ENCODE assay signal across 9 mouse cellular contexts in the genomic region with DNA sequence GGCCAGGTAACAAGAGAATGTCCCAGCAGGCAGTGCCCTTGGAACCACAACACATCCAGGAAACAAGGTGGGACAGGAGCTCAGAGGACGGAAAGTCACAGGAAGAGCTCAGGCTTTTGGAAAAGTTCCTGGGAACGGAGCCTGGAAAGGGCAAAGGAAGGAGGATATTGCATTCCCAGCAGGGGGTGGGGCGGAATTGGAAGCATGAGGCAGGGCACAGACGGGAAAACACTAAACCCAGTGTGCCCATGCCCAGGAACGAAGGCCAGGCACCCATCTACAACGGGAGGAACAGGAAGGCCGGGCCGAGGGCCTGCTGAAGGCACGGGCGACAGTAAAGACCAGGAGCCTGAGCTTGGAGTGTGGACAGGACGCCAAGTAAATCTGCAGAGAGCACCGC.
DNase-seq lines count a peak whose midpoint lies in the region; ATAC-seq and TF ChIP-seq lines count a peak whose summit lies in the region.
"Had no signal": no experiment of that assay in that cellular context is flagged by ENCODE, and none has a peak within 500 bp of the region (broad histone marks: within the 10 kb centered on the region; RNA-seq: fewer than 3 reads in every experiment).

No protein-coding gene starts in this region.

- WGBS in midbrain, postnatal 0 days, result 67% methylated on average over 12 of the region's 12 CpGs

- H3K9ac ChIP-seq in ES-E14 (ENCODE audit: insufficient read depth, low read depth, low read length, poor library complexity, severe bottlenecking), result peak overlapping the region; percentile 55
- no peak overlapping the region for H3K9ac ChIP-seq in midbrain, postnatal 0 days (replicated peaks; ENCODE audit: low read length, poor library complexity, severe bottlenecking)
- H3K9ac ChIP-seq: liver, embryonic 15.5 days had no signal

- no peak for TF ChIP-seq CTCF in midbrain, postnatal 0 days (IDR thresholded peaks at IDR 0.05)

- no peak for ATAC-seq in midbrain, postnatal 0 days (ENCODE audit: low FRiP score)

- DNase-seq in ES-E14 (ENCODE audit: low read depth, low spot score), result no peak
- peak; percentile 77 for DNase-seq in adrenal gland, postnatal 14 days
- peak; percentile 65 for DNase-seq in gastrocnemius, postnatal 25 days
- DNase-seq in kidney, postnatal 25 days, result peak; percentile 81 to 87
- DNase-seq in c-Kit-positive CD71-positive TER-119-positive erythroid progenitor cells, embryonic 14.5 days (ENCODE audit: low spot score), result no peak
- no peak for DNase-seq in midbrain, postnatal 0 days (ENCODE audit: low spot score)
- DNase-seq in left cerebral cortex, adult 9 months (ENCODE audit: low spot score in 2 of 2), result no peak
- no peak for DNase-seq in layer of hippocampus, adult 8-10 months (ENCODE audit: low spot score in 2 of 2)

- peaks cover 0 to 8% of the 10 kb centered on the region in 2 experiments; a peak in 2 of 4 replicates for H3K4me1 ChIP-seq in ES-E14 (ENCODE audit: control insufficient read depth in 2 of 2, insufficient read depth in 2 of 2, low read length in 2 of 2, poor library complexity in 1 of 2)
- 0 out of 2 replicates have a peak, but pooled peaks cover 3% of the 10 kb centered on the region for H3K4me1 ChIP-seq in midbrain, postnatal 0 days (ENCODE audit: insufficient read depth, low read length)
- H3K4me1 ChIP-seq: liver, embryonic 15.5 days had no signal

- no peaks in the 10 kb centered on the region for H3K27me3 ChIP-seq in midbrain, postnatal 0 days (ENCODE audit: insufficient read depth, low read length)
- H3K27me3 ChIP-seq: liver, embryonic 15.5 days had no signal

- H3K27ac ChIP-seq in ES-E14 (ENCODE audit: insufficient read depth, low read depth, low read length, poor library complexity, severe bottlenecking), result no peak overlapping the region
- H3K27ac ChIP-seq in midbrain, postnatal 0 days (ENCODE audit: low read depth, low read length), result no peak overlapping the region
- H3K27ac ChIP-seq: liver, embryonic 15.5 days had no signal

- H3K4me3 ChIP-seq in ES-E14 (ENCODE audit: insufficient read depth in 1 of 2, low read depth in 1 of 2, low read length in 2 of 2, poor library complexity in 1 of 2, severe bottlenecking in 1 of 2), result peak overlapping the region in 1 of 2 experiments; percentile 19; a peak in 1 of 4 replicates
- H3K4me3 ChIP-seq in midbrain, postnatal 0 days (ENCODE audit: low read depth, low read length), result no peak overlapping the region
- H3K4me3 ChIP-seq: liver, embryonic 15.5 days had no signal

- H3K9me3 ChIP-seq in ES-E14 (ENCODE audit: control insufficient read depth, insufficient read depth, low read depth, low read length), result no peaks in the 10 kb centered on the region
- H3K9me3 ChIP-seq in midbrain, postnatal 0 days (ENCODE audit: low read length), result no peaks in the 10 kb centered on the region
- H3K9me3 ChIP-seq: liver, embryonic 15.5 days had no signal

- no peak overlapping the region for H3K4me2 ChIP-seq in midbrain, postnatal 0 days (ENCODE audit: low read depth, low read length, poor library complexity, severe bottlenecking)
- H3K4me2 ChIP-seq: liver, embryonic 15.5 days had no signal

- no peaks in the 10 kb centered on the region for H3K36me3 ChIP-seq in ES-E14 (ENCODE audit: control insufficient read depth, insufficient read depth, low read length, poor library complexity, severe bottlenecking)
- H3K36me3 ChIP-seq in midbrain, postnatal 0 days (ENCODE audit: insufficient read depth, low read length), result no peaks in the 10 kb centered on the region
- H3K36me3 ChIP-seq: liver, embryonic 15.5 days had no signal

- in situ Hi-C loops in ES-E14 (cut with MboI; ENCODE audit: low sequenced_read_pairs in 2 of 2, unreplicated experiment in 2 of 2), result no loop called here

TF ChIP-seq in ES-E14, 5 proteins besides CTCF, POLR2A, EP300 and RAD21:
- no peak for TF ChIP-seq MAFK (IDR thresholded peaks at IDR 0.05; ENCODE audit: insufficient read depth, low read depth, low read length)
- TF ChIP-seq HCFC1 (IDR thresholded peaks at IDR 0.05; ENCODE audit: borderline replicate concordance, insufficient read depth, low read length), result no peak
- TF ChIP-seq ZC3H11A (IDR thresholded peaks at IDR 0.05; ENCODE audit: borderline replicate concordance, low read depth, low read length), result no peak
- no peak for TF ChIP-seq CHD2 (IDR thresholded peaks at IDR 0.05; ENCODE audit: low read depth, low read length)
- no peak for TF ChIP-seq ZNF384 (IDR thresholded peaks at IDR 0.05; ENCODE audit: low read depth, low read length)

Comparison
In these comparisons a context has a peak if more than half of its experiments do, and no peak if none do; other contexts are left out.
1. DNase-seq: peak in adrenal gland, postnatal 14 days (single experiment), gastrocnemius, postnatal 25 days (single experiment) and kidney, postnatal 25 days (2 of 2); none in ES-E14 (single experiment), c-Kit-positive CD71-positive TER-119-positive erythroid progenitor cells, embryonic 14.5 days (single experiment), midbrain, postnatal 0 days (single experiment), left cerebral cortex, adult 9 months (0 of 2) and layer of hippocampus, adult 8-10 months (0 of 2).